Mouse (Mus musculus) embryonic facial prominence, embryonic 10.5 days (tissue): ENCODE measurements at regions not wholly inside any gene's neighbourhood (a gene's known extent, or its start where the extent isn't known, plus 50 kb on each side); places are given as distances from the start of the nearest gene placed in this dataset.

Source experiments
- DNase-seq: peaks from one replicate; pipeline ENCODE4 v3.0.0-alpha.2; 2017; ENCODE audit warnings: low spot score
- H3K27ac ChIP-seq: fragments of 300-500 bp; sonication (generic); replicated peaks from 2 replicates; pipeline ENCODE4 v1.5.1; 2016; ENCODE audit warnings: mild to moderate bottlenecking
- H3K27me3 ChIP-seq: fragments of 300-500 bp; sonication (generic); replicated peaks from 2 replicates; pipeline ENCODE4 v1.6.1; 2016; ENCODE audit warnings: low read depth, mild to moderate bottlenecking; ENCODE audit not compliant: poor library complexity, severe bottlenecking
- H3K36me3 ChIP-seq: fragments of 300-500 bp; sonication (generic); replicated peaks from 2 replicates; pipeline ENCODE4 v1.6.1; 2016; ENCODE audit warnings: mild to moderate bottlenecking, moderate library complexity
- H3K4me1 ChIP-seq: fragments of 300-500 bp; sonication (generic); 2 replicates; pipeline ENCODE4 v1.6.1; 2016
- H3K4me3 ChIP-seq: fragments of 300-500 bp; sonication (generic); 2 replicates; pipeline ENCODE4 v1.5.1; 2016; ENCODE audit warnings: mild to moderate bottlenecking, moderate library complexity
- H3K9me3 ChIP-seq: fragments of 300-500 bp; sonication (generic); 2 replicates; pipeline ENCODE4 v1.6.1; 2016; ENCODE audit warnings: mild to moderate bottlenecking
- WGBS: fragments of 180-500 bp; shearing (Covaris S2); methylation state at CpG from one replicate; pipeline ENCODE4 v1.1.7; 2016; 5-methylcytosine and 5-hydroxymethylcytosine counted together

- H3K27ac ChIP-seq, result no peak overlapping the region
- no peaks in the 10 kb centered on the region for H3K9me3 ChIP-seq
- H3K4me1 ChIP-seq, result no peaks in the 10 kb centered on the region
- no peak for DNase-seq
- WGBS, result 80% methylated on average over 4 of the region's 4 CpGs
- no peaks in the 10 kb centered on the region for H3K27me3 ChIP-seq
- H3K4me3 ChIP-seq, result no peak overlapping the region
- H3K36me3 ChIP-seq, result no peaks in the 10 kb centered on the region
These were observed 87.9 kb upstream of the Rnf219 start for GRCm38 (mm10) chr14:104610378-104610777.

GRCm38 (mm10) chr14:104594851-104595250, 72.4 kb upstream of the Rnf219 start:
- 87% methylated on average over 3 of the region's 3 CpGs for WGBS
- H3K4me3 ChIP-seq, result no peak overlapping the region
- no peaks in the 10 kb centered on the region for H3K36me3 ChIP-seq
- no peak overlapping the region for H3K27ac ChIP-seq
- no peaks in the 10 kb centered on the region for H3K9me3 ChIP-seq
- DNase-seq, result no peak
- no peaks in the 10 kb centered on the region for H3K27me3 ChIP-seq
- no peaks in the 10 kb centered on the region for H3K4me1 ChIP-seq
